Mouse (Mus musculus) myocyte (in vitro differentiated cells): Measurements from ENCODE around the gene Mrpl38.
"Not testable (repeated sequence)": the region's sequence is repeated elsewhere in the genome, so short reads cannot be mapped to it uniquely, and the experiment has no call there.

Experiments used
- MAX ChIP-seq: IDR thresholded peaks from one replicate; pipeline ENCODE4 v1.6.1; 2011; ENCODE audit warnings: low read depth, mild to moderate bottlenecking, control low read depth
- POLR2A ChIP-seq: IDR thresholded peaks from one replicate; pipeline ENCODE4 v1.6.1; 2011; ENCODE audit warnings: low read depth, mild to moderate bottlenecking, control low read depth, moderate library complexity; ENCODE audit not compliant: insufficient read length
- REST ChIP-seq: IDR thresholded peaks from one replicate; pipeline ENCODE4 v1.6.1; 2011; ENCODE audit warnings: mild to moderate bottlenecking, control low read depth, moderate library complexity; ENCODE audit not compliant: insufficient read depth, insufficient read length
- TCF12 ChIP-seq: IDR thresholded peaks from one replicate; pipeline ENCODE4 v1.6.1; 2011; ENCODE audit warnings: mild to moderate bottlenecking, control low read depth; ENCODE audit not compliant: poor library complexity, insufficient read depth, severe bottlenecking

DNA sequence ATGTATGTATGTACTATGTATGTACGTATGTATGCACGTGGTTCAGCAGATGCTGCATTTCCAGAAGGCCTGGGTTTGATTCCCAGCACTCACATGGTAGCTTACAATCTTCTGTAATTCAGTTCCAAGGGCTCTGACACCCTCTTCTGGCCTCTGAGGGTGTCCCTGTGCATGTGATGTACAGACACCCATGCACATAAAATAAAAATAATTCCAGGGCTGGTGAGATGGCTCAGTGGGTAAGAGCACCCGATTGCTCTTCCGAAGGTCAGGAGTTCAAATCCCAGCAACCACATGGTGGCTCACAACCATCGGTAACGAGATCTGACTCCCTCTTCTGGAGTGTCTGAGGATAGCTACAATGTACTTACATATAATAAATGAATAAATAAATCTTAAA lies 45.7 kb downstream of the Mrpl38 start:
- TF ChIP-seq TCF12, POLR2A, MAX, REST: not testable (repeated sequence)
